Mouse (Mus musculus): ENCODE results near the gene Lrmda. TPM values are rescaled to one million over a fixed set of nuclear protein-coding genes. Genes with fewer than 3 reads are reported as not detected.
A peak's percentile ranks its signal among the peaks of the same experiment; 100 is the strongest.

The Lrmda gene
- total and polyA plus RNA-seq, 3 experiments = 5.1 to 5.9 TPM; not detected in 1

GRCm38 (mm10) chr14:22493326-22493725 is 473.8 kb downstream of the Lrmda start:
- DNase-seq (ENCODE audit: low read depth, low spot score) = no peak
- H3K4me1 ChIP-seq (ENCODE audit: control insufficient read depth in 1 of 2, insufficient read depth in 2 of 2, low read length in 2 of 2) = no peaks in the 10 kb centered on the region
- TF ChIP-seq MAFK (IDR thresholded peaks at IDR 0.05; ENCODE audit: borderline replicate concordance, low read depth, low read length) (no peak), ZKSCAN1 (IDR thresholded peaks at IDR 0.05; ENCODE audit: low read depth, low read length) (no peak), ZNF384 (IDR thresholded peaks at IDR 0.05; ENCODE audit: low read depth, low read length) (no peak), CTCF (IDR thresholded peaks at IDR 0.05 in 2 of 3, conservative IDR thresholded peaks at IDR 0.05 in 1 of 3; ENCODE audit: control insufficient read depth in 1 of 3, insufficient read depth in 1 of 3, low read depth in 2 of 3, low read length in 3 of 3, poor library complexity in 1 of 3, severe bottlenecking in 1 of 3) (no peak), TAL1 (IDR thresholded peaks at IDR 0.05; ENCODE audit: low read length) (no peak), E2F4 (IDR thresholded peaks at IDR 0.05; ENCODE audit: borderline replicate concordance, low read depth, low read length) (no peak), CHD2 (IDR thresholded peaks at IDR 0.05; ENCODE audit: low read length) (no peak), MAZ (IDR thresholded peaks at IDR 0.05; ENCODE audit: low read depth, low read length) (no peak), UBTF (IDR thresholded peaks at IDR 0.05; ENCODE audit: borderline replicate concordance, insufficient read depth, low read depth, low read length) (no peak), USF1 (IDR thresholded peaks at IDR 0.05; ENCODE audit: low read depth, low read length) (no peak)
- H3K9ac ChIP-seq (ENCODE audit: control insufficient read depth, low read depth, low read length, poor library complexity, severe bottlenecking) = no peak overlapping the region
- H3K79me2 ChIP-seq (ENCODE audit: control insufficient read depth, insufficient read depth, low read length, poor library complexity) = no peaks in the 10 kb centered on the region
- H3K4me3 ChIP-seq (ENCODE audit: control insufficient read depth in 1 of 2, insufficient read depth in 1 of 2, low read depth in 2 of 2, low read length in 2 of 2) = no peak overlapping the region
- H3K27me3 ChIP-seq (ENCODE audit: control insufficient read depth in 1 of 2, insufficient read depth in 2 of 2, low read length in 2 of 2) = no peaks in the 10 kb centered on the region
- no peaks in the 10 kb centered on the region; a peak in 1 of 4 replicates for H3K36me3 ChIP-seq (ENCODE audit: control insufficient read depth in 1 of 2, insufficient read depth in 2 of 2, low read length in 2 of 2)
- no peak overlapping the region for H3K27ac ChIP-seq (ENCODE audit: control insufficient read depth, low read depth, low read length)
- H3K9me3 ChIP-seq (replicated peaks; ENCODE audit: insufficient read depth, low read length) = no peaks in the 10 kb centered on the region

- no peaks in the 10 kb centered on the region for H3K9me3 ChIP-seq (replicated peaks; ENCODE audit: insufficient read depth, low read length)
- no peak overlapping the region for H3K27ac ChIP-seq (ENCODE audit: control insufficient read depth, low read depth, low read length)
- H3K79me2 ChIP-seq (ENCODE audit: control insufficient read depth, insufficient read depth, low read length, poor library complexity) = no peaks in the 10 kb centered on the region
- no peaks in the 10 kb centered on the region for H3K4me1 ChIP-seq (ENCODE audit: control insufficient read depth in 1 of 2, insufficient read depth in 2 of 2, low read length in 2 of 2)
- no peak overlapping the region for H3K9ac ChIP-seq (ENCODE audit: control insufficient read depth, low read depth, low read length, poor library complexity, severe bottlenecking)
- no peaks in the 10 kb centered on the region for H3K27me3 ChIP-seq (ENCODE audit: control insufficient read depth in 1 of 2, insufficient read depth in 2 of 2, low read length in 2 of 2)
- no peak overlapping the region for H3K4me3 ChIP-seq (ENCODE audit: control insufficient read depth in 1 of 2, insufficient read depth in 1 of 2, low read depth in 2 of 2, low read length in 2 of 2)
- TF ChIP-seq POLR2A (IDR thresholded peaks at IDR 0.05; ENCODE audit: control insufficient read depth in 1 of 2, insufficient read depth in 1 of 2, low read depth in 1 of 2, low read length in 2 of 2, poor library complexity in 1 of 2) (no peak), HCFC1 (IDR thresholded peaks at IDR 0.05; ENCODE audit: low read depth, low read length) (peak; percentile 89), GATA1 (IDR thresholded peaks at IDR 0.05; ENCODE audit: low read depth, low read length) (peak; percentile 39; the same call in 1 of the 2 replicates), USF1 (IDR thresholded peaks at IDR 0.05; ENCODE audit: low read depth, low read length) (peak; percentile 74), ETS1 (IDR thresholded peaks at IDR 0.05; ENCODE audit: low read depth, low read length) (no peak), MAZ (IDR thresholded peaks at IDR 0.05; ENCODE audit: low read depth, low read length) (no peak), ELF1 (IDR thresholded peaks at IDR 0.05; ENCODE audit: low read depth, low read length) (peak; percentile 45; the same call in 1 of the 2 replicates)
- DNase-seq (ENCODE audit: low read depth, low spot score) = peak; percentile 11
- no peaks in the 10 kb centered on the region; a peak in 1 of 4 replicates for H3K36me3 ChIP-seq (ENCODE audit: control insufficient read depth in 1 of 2, insufficient read depth in 2 of 2, low read length in 2 of 2)
Measured at GRCm38 (mm10) chr14:22494290-22494689, 474.8 kb downstream of the Lrmda start.

GRCm38 (mm10) chr14:22494866-22495265 is 475.4 kb downstream of the Lrmda start:
- H3K4me1 ChIP-seq (ENCODE audit: control insufficient read depth in 1 of 2, insufficient read depth in 2 of 2, low read length in 2 of 2) = no peaks in the 10 kb centered on the region
- no peaks in the 10 kb centered on the region; a peak in 1 of 4 replicates for H3K36me3 ChIP-seq (ENCODE audit: control insufficient read depth in 1 of 2, insufficient read depth in 2 of 2, low read length in 2 of 2)
- no peaks in the 10 kb centered on the region for H3K9me3 ChIP-seq (replicated peaks; ENCODE audit: insufficient read depth, low read length)
- H3K4me3 ChIP-seq (ENCODE audit: control insufficient read depth in 1 of 2, insufficient read depth in 1 of 2, low read depth in 2 of 2, low read length in 2 of 2) = no peak overlapping the region
- no peaks in the 10 kb centered on the region for H3K27me3 ChIP-seq (ENCODE audit: control insufficient read depth in 1 of 2, insufficient read depth in 2 of 2, low read length in 2 of 2)
- DNase-seq (ENCODE audit: low read depth, low spot score) = no peak
- no peak overlapping the region for H3K27ac ChIP-seq (ENCODE audit: control insufficient read depth, low read depth, low read length)
- H3K79me2 ChIP-seq (ENCODE audit: control insufficient read depth, insufficient read depth, low read length, poor library complexity) = no peaks in the 10 kb centered on the region
- no peak overlapping the region for H3K9ac ChIP-seq (ENCODE audit: control insufficient read depth, low read depth, low read length, poor library complexity, severe bottlenecking)
- TF ChIP-seq ZKSCAN1 (IDR thresholded peaks at IDR 0.05; ENCODE audit: low read depth, low read length) (no peak), POLR2A (IDR thresholded peaks at IDR 0.05; ENCODE audit: control insufficient read depth in 1 of 2, insufficient read depth in 1 of 2, low read depth in 1 of 2, low read length in 2 of 2, poor library complexity in 1 of 2) (no peak), JUND (IDR thresholded peaks at IDR 0.05; ENCODE audit: low read depth, low read length) (no peak), MAFK (IDR thresholded peaks at IDR 0.05; ENCODE audit: borderline replicate concordance, low read depth, low read length) (no peak), CTCF (IDR thresholded peaks at IDR 0.05 in 2 of 3, conservative IDR thresholded peaks at IDR 0.05 in 1 of 3; ENCODE audit: control insufficient read depth in 1 of 3, insufficient read depth in 1 of 3, low read depth in 2 of 3, low read length in 3 of 3, poor library complexity in 1 of 3, severe bottlenecking in 1 of 3) (no peak), SIN3A (IDR thresholded peaks at IDR 0.05; ENCODE audit: low read length) (no peak), ZC3H11A (IDR thresholded peaks at IDR 0.05; ENCODE audit: low read depth, low read length) (no peak), POLR2AphosphoS5 (IDR thresholded peaks at IDR 0.05; ENCODE audit: borderline replicate concordance, low read depth, low read length) (no peak), BHLHE40 (IDR thresholded peaks at IDR 0.05; ENCODE audit: borderline replicate concordance, low read depth, low read length) (no peak), CHD2 (IDR thresholded peaks at IDR 0.05; ENCODE audit: low read length) (no peak), UBTF (IDR thresholded peaks at IDR 0.05; ENCODE audit: borderline replicate concordance, insufficient read depth, low read depth, low read length) (no peak), MAZ (IDR thresholded peaks at IDR 0.05; ENCODE audit: low read depth, low read length) (no peak), RCOR1 (IDR thresholded peaks at IDR 0.05; ENCODE audit: low read depth, low read length) (no peak), ELF1 (IDR thresholded peaks at IDR 0.05; ENCODE audit: low read depth, low read length) (no peak), ZMIZ1 (IDR thresholded peaks at IDR 0.05; ENCODE audit: low read depth, low read length) (no peak), NRF1 (IDR thresholded peaks at IDR 0.05; ENCODE audit: insufficient read depth, low read depth, low read length, poor library complexity, severe bottlenecking) (no peak)
